Mouse (Mus musculus) hindbrain, embryonic 16.5 days (tissue): ENCODE data around the gene Hsd11b1. TPM values are rescaled to one million over a fixed set of nuclear protein-coding genes. Genes with fewer than 3 reads are reported as not detected.

Experiments
- ATAC-seq: fragments of 200-750 bp; cut with Nextera tagmentation; 2 replicates; pipeline ENCODE4 v1.8.0; 2017; ENCODE audit warnings: moderate TSS enrichment, moderate library complexity
- H3K27ac ChIP-seq: fragments of 300-500 bp; sonication (generic); 2 replicates; pipeline ENCODE4 v1.5.1; 2014; ENCODE audit warnings: low read depth, mild to moderate bottlenecking, control low read depth, low read length, moderate library complexity
- H3K27me3 ChIP-seq: fragments of 300-500 bp; sonication (generic); replicated peaks from 2 replicates; pipeline ENCODE4 v1.6.1; 2014; ENCODE audit warnings: low read length; ENCODE audit not compliant: control insufficient read depth, insufficient read depth
- H3K36me3 ChIP-seq: fragments of 300-500 bp; sonication (generic); 2 replicates; pipeline ENCODE4 v1.6.1; 2014; ENCODE audit warnings: mild to moderate bottlenecking, low read length, moderate library complexity, mixed read lengths; ENCODE audit not compliant: control insufficient read depth, insufficient read depth
- H3K4me1 ChIP-seq: fragments of 300-500 bp; sonication (generic); 2 replicates; pipeline ENCODE4 v1.6.1; 2014; ENCODE audit warnings: low read depth, low read length; ENCODE audit not compliant: control insufficient read depth, insufficient read depth
- H3K4me2 ChIP-seq: fragments of 300-500 bp; sonication (generic); 2 replicates; pipeline ENCODE4 v1.6.1; 2014; ENCODE audit warnings: mild to moderate bottlenecking, low read length, control low read depth, moderate library complexity
- H3K4me3 ChIP-seq: fragments of 300-500 bp; sonication (generic); 2 replicates; pipeline ENCODE4 v1.5.1; 2014; ENCODE audit warnings: mild to moderate bottlenecking, low read length, control low read depth, moderate library complexity
- H3K9ac ChIP-seq: fragments of 300-500 bp; sonication (generic); 2 replicates; pipeline ENCODE4 v1.6.1; 2014; ENCODE audit warnings: low read depth, mild to moderate bottlenecking, control low read depth, low read length, moderate library complexity
- H3K9me3 ChIP-seq: fragments of 300-500 bp; sonication (generic); 2 replicates; pipeline ENCODE4 v1.6.1; 2014; ENCODE audit warnings: mild to moderate bottlenecking, low read length, moderate library complexity; ENCODE audit not compliant: control insufficient read depth
- WGBS: fragments of 180-500 bp; shearing (Covaris S2); extraction: QIAGEN DNeasy Blood & Tissue Kit; methylation state at CpG from one replicate; pipeline ENCODE4 v1.1.7; 2014; 5-methylcytosine and 5-hydroxymethylcytosine counted together
- polyA plus RNA-seq: library from polyadenylated mRNA; unstranded; fragments of >200 nt; fragmentation: Nextera tagmentation; extraction: Ambion mirVana; gene quantifications from 2 replicates; pipeline ENCODE4 v1.2.1, GENCODE M21; 2015

Hsd11b1 gene
- polyA plus RNA-seq, 1 experiment from 2014 or later: 0.89 TPM

DNA sequence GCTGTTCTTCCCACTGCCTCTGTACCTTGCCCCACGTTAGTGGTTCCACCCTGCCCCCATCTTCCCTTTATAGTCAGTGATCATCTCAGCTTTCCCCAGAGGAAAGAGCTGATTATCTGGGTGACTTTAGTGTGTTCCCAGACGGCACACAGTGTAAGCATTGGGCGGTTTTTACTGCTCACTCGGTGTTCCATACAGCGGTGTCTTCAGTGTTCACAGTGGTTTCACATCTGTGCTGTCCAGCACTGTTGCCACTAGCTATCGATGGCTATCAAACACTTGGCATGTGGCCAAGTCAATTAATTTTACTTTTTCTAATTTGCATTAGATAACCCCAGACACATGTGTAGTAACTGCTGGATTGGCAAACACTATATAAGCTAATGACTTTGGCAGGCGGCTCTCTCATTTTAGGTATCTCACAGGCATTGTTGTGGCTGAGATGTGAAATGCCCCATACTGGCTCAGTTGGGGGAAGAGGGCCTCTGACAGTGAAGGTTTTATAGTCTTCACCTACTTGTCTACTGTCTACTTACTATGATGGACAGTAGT is 20.4 kb upstream of the Hsd11b1 start:
- H3K9ac ChIP-seq: no peak overlapping the region
- H3K4me2 ChIP-seq: no peak overlapping the region
- WGBS: 53% methylated on average over 7 of the region's 7 CpGs
- no peak overlapping the region; the same call in 1 of the 2 replicates for H3K27ac ChIP-seq
- no peaks in the 10 kb centered on the region for H3K9me3 ChIP-seq
- H3K27me3 ChIP-seq: no peaks in the 10 kb centered on the region
- no peaks in the 10 kb centered on the region for H3K4me1 ChIP-seq
- no peak overlapping the region for H3K4me3 ChIP-seq
- no peaks in the 10 kb centered on the region for H3K36me3 ChIP-seq
- no peak for ATAC-seq

- no peak overlapping the region for H3K9ac ChIP-seq
- H3K9me3 ChIP-seq: no peaks in the 10 kb centered on the region
- no peak for ATAC-seq
- H3K27ac ChIP-seq: no peak overlapping the region
- H3K4me1 ChIP-seq: no peaks in the 10 kb centered on the region; the same call in 1 of the 2 replicates
- 87% methylated on average over 2 of the region's 2 CpGs for WGBS
- no peak overlapping the region for H3K4me2 ChIP-seq
- no peaks in the 10 kb centered on the region for H3K36me3 ChIP-seq
- no peaks in the 10 kb centered on the region for H3K27me3 ChIP-seq
- no peak overlapping the region for H3K4me3 ChIP-seq
These were observed 17.5 kb upstream of the Hsd11b1 start for GRCm38 (mm10) chr1:193281344-193281743.

- no peak overlapping the region for H3K4me3 ChIP-seq
- no peaks in the 10 kb centered on the region for H3K36me3 ChIP-seq
- no peak overlapping the region for H3K9ac ChIP-seq
- no peaks in the 10 kb centered on the region for H3K9me3 ChIP-seq
- no peaks in the 10 kb centered on the region; the same call in 1 of the 2 replicates for H3K4me1 ChIP-seq
- no peak overlapping the region for H3K27ac ChIP-seq
- WGBS: 85% methylated on average over 4 of the region's 4 CpGs
- H3K27me3 ChIP-seq: no peaks in the 10 kb centered on the region
- ATAC-seq: no peak
- no peak overlapping the region for H3K4me2 ChIP-seq
These were observed 15.6 kb upstream of the Hsd11b1 start for GRCm38 (mm10) chr1:193279492-193279891.

- ATAC-seq: no peak
- Histone ChIP-seq H3K36me3 (no peaks in the 10 kb centered on the region), H3K9me3 (no peaks in the 10 kb centered on the region), H3K4me2 (no peak overlapping the region), H3K9ac (no peak overlapping the region), H3K4me1 (no peaks in the 10 kb centered on the region; the same call in 1 of the 2 replicates), H3K27ac (no peak overlapping the region), H3K27me3 (no peaks in the 10 kb centered on the region), H3K4me3 (no peak overlapping the region)
- WGBS: 43% methylated on average over 6 of the region's 6 CpGs
These were observed 14.7 kb upstream of the Hsd11b1 start for GRCm38 (mm10) chr1:193278414-193279045.

DNA sequence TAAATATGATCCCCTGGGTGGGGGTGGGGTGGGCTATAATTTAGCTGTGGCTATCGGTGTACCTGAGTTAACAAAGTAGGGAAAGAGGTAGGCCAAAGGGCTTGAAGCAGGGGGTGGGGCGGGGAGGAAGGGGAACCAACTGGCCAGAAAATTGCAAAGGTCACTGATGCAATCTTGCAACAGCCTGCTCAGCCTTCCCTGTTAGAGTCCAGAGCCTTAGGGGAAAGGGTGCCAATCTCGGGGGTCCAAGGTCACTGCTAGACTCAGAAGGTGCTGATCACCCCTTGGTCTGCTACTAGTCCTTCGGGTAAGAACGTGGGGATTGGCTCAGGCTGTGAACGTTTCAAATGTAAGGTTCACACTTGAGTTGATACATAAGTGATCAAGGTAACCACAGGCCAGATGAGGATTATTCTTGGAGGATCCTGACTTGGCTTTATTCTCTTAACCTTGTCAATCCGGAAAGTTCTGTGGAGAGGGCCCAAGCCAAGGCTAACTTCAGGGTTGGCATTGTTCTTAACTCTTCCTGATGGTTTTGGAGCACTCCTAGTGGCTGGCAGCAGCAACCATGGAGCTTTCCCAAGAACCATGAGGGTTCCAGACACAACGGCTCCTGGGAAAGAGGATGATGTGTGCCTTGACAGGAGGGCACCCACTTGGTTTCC is 10.7 kb upstream of the Hsd11b1 start:
- 84% methylated on average over 8 of the region's 8 CpGs for WGBS

DNA sequence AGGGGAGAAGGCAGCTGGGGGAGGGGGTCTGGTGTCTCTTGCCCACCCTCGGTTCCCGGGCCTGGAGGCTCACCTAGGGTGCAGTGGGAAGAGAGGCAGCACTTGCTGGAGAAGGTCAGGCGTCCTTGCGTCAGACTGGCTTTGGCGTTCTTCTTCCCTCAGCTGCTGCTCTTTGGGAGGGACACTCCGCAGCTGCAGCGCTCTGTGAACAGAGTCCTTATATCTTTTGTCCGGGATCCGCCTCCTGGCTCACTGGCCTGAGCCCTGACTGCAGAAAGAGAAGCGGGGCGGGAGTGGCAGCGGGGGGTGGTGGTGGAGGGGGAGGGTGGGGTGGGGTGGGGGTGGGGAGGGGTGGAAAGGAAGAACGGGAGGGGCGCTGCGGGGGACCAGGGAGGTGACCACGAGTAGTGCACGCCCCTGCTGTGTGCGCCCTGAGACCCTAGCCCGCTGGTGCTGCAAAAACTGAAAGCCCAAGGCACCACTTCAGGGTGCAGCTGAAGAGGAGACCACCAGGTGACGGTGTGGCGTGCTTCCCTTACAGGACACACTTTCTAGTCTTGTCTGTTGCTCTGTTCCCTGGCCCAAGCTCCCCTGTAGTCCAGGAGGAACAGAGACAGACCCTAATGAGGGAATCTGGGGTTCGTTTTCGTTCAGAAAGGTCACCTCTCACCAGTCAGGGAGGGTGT is 9.2 kb upstream of the Hsd11b1 start, which contains the start of gene G0s2:
Gene G0s2, minus strand, starts transcription at position 302 of the 686 bp plus-strand sequence.
- Histone ChIP-seq H3K4me3 (peak within 1 kb of the TSS; percentile 38), H3K9ac (peak within 1 kb of the TSS; percentile 64), H3K9me3 (no peaks in the 10 kb centered on the region), H3K4me2 (peak within 1 kb of the TSS; percentile 57), H3K27me3 (no peaks in the 10 kb centered on the region; the same call in 1 of the 2 replicates), H3K4me1 (peaks cover 9% of the 10 kb centered on the region), H3K27ac (peak within 1 kb of the TSS; percentile 68), H3K36me3 (no peaks in the 10 kb centered on the region)
- WGBS: 1% methylated on average over 13 of the region's 23 CpGs
- peak; percentile 83 for ATAC-seq

More for the DNA sequence above, 10.7 kb upstream of the Hsd11b1 start:
- Histone ChIP-seq H3K36me3 (no peaks in the 10 kb centered on the region), H3K4me3 (no peak overlapping the region), H3K4me1 (peaks cover 9% of the 10 kb centered on the region), H3K9me3 (no peaks in the 10 kb centered on the region), H3K27ac (no peak overlapping the region), H3K27me3 (no peaks in the 10 kb centered on the region; the same call in 1 of the 2 replicates), H3K4me2 (no peak overlapping the region), H3K9ac (no peak overlapping the region)
- no peak for ATAC-seq

GRCm38 (mm10) chr1:193272137-193272915 is 8.5 kb upstream of the Hsd11b1 start:
- Histone ChIP-seq H3K4me3 (peak overlapping the region; percentile 38), H3K27ac (peak overlapping the region; percentile 68), H3K9me3 (no peaks in the 10 kb centered on the region), H3K4me2 (peak overlapping the region; percentile 57), H3K4me1 (peaks cover 9% of the 10 kb centered on the region), H3K36me3 (no peaks in the 10 kb centered on the region), H3K9ac (peak overlapping the region; percentile 64), H3K27me3 (no peaks in the 10 kb centered on the region; the same call in 1 of the 2 replicates)
- WGBS: 12% methylated on average over 24 of the region's 24 CpGs
- peak; percentile 75 for ATAC-seq

- Histone ChIP-seq H3K27me3 (no peaks in the 10 kb centered on the region; the same call in 1 of the 2 replicates), H3K9ac (no peak overlapping the region), H3K4me1 (peaks cover 9% of the 10 kb centered on the region), H3K9me3 (no peaks in the 10 kb centered on the region), H3K27ac (no peak overlapping the region), H3K36me3 (no peaks in the 10 kb centered on the region), H3K4me2 (no peak overlapping the region), H3K4me3 (no peak overlapping the region)
- 59% methylated on average over 6 of the region's 6 CpGs for WGBS
- no peak for ATAC-seq
These were observed 7.3 kb upstream of the Hsd11b1 start for GRCm38 (mm10) chr1:193270965-193271763.
